Mouse (Mus musculus) forebrain, embryonic 12.5 days (tissue): ENCODE data around the gene Mtx3. TPM values are rescaled to one million over a fixed set of nuclear protein-coding genes. Genes with fewer than 3 reads are reported as not detected.
"Not testable (repeated sequence)": the region's sequence is repeated elsewhere in the genome, so short reads cannot be mapped to it uniquely, and the experiment has no call there.

Experiments used
- ATAC-seq: fragments of 200-750 bp; cut with Nextera tagmentation; 2 replicates; pipeline ENCODE4 v1.8.0; 2017; ENCODE audit warnings: moderate TSS enrichment; ENCODE audit not compliant: low FRiP score
- H3K27ac ChIP-seq: fragments of 300-500 bp; sonication (generic); 2 replicates; pipeline ENCODE4 v1.5.1; 2016; ENCODE audit warnings: mild to moderate bottlenecking
- H3K27me3 ChIP-seq: fragments of 300-500 bp; sonication (generic); 2 replicates; pipeline ENCODE4 v1.6.1; 2016; ENCODE audit warnings: mild to moderate bottlenecking
- H3K36me3 ChIP-seq: fragments of 300-500 bp; sonication (generic); replicated peaks from 2 replicates; pipeline ENCODE4 v1.6.1; 2016; ENCODE audit warnings: mild to moderate bottlenecking
- H3K4me1 ChIP-seq: fragments of 300-500 bp; sonication (generic); 2 replicates; pipeline ENCODE4 v1.6.1; 2016
- H3K4me2 ChIP-seq: fragments of 300-500 bp; sonication (generic); 2 replicates; pipeline ENCODE4 v1.6.1; 2016; ENCODE audit warnings: mild to moderate bottlenecking, moderate library complexity
- H3K4me3 ChIP-seq: fragments of 300-500 bp; sonication (generic); replicated peaks from 2 replicates; pipeline ENCODE4 v1.5.1; 2016; ENCODE audit warnings: mild to moderate bottlenecking
- H3K9ac ChIP-seq: fragments of 300-500 bp; sonication (generic); 2 replicates; pipeline ENCODE4 v1.6.1; 2016; ENCODE audit warnings: mild to moderate bottlenecking
- H3K9me3 ChIP-seq: fragments of 300-500 bp; sonication (generic); 2 replicates; pipeline ENCODE4 v1.6.1; 2016
- WGBS: fragments of 180-500 bp; shearing (Covaris S2); methylation state at CpG from one replicate; pipeline ENCODE4 v1.1.7; 2016; 5-methylcytosine and 5-hydroxymethylcytosine counted together
- polyA plus RNA-seq: library from polyadenylated mRNA; unstranded; fragments of >200 nt; fragmentation: Nextera tagmentation; extraction: Ambion mirVana; gene quantifications from 2 replicates; pipeline ENCODE4 v1.2.1, GENCODE M21; 2016

Mtx3 gene
- 3.8 and 5.2 TPM in 2 replicates for polyA plus RNA-seq

DNA sequence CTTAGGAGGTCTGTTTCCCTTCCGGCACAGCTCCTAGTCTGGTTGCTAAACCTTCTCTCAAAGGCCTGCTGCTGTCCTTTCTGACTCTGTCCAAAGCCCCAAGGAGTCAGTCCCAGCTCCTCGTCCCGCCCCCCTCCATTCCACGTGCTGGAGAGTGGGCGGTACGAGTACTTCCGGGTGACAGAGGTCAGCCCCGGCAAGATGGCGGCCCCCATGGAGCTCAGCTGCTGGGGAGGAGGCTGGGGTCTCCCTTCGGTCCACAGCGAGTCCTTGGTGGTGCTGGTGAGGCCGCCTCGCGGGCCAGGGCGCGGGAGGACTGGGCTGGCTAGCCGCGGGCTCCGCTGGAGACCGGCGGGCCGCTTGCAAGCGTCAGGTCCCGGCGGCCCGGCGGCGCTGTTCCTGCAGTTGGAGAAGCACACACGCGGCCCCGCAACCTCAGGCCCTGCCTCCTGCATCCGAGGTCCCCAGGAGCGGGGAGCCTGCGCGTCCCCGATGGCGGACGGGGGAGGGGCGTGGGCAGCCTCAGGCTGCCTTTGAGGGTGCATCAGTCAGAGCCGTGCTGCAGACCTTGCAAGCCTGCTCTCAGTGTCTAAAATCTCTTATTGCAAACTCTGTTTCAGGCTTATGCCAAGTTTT is at the start of gene Mtx3:
TSS of gene Mtx3 (plus strand) at position 175 of the 636 bp plus-strand sequence.
- Histone ChIP-seq H3K36me3 (peaks cover 25% of the 10 kb centered on the region), H3K4me3 (peak within 1 kb of the TSS; percentile 82), H3K9me3 (no peaks in the 10 kb centered on the region), H3K27me3 (no peaks in the 10 kb centered on the region), H3K4me2 (peak within 1 kb of the TSS; percentile 72), H3K4me1 (peaks cover 6% of the 10 kb centered on the region), H3K9ac (peak within 1 kb of the TSS; percentile 72), H3K27ac (peak within 1 kb of the TSS; percentile 87)
- 2% methylated on average over 33 of the region's 40 CpGs for WGBS
- ATAC-seq = peak; percentile 99

DNA sequence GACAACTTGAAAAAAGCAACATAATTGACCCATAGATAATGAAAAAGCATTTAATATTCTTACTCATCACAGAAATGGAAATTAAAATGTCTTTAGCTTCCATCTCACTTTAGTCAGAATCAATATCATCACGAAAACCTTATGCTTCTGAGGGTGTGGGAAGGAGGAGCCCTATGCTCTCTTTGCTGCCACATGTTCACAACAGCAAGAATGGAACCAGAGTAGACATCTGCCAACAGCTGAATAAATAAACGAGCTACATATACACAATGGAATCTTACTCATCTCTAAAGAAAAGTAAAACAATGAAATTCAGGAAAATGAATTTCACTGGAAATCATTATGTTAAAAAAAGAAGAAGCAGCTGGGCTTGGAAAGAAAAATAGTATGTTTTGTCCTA is 45.7 kb upstream of the Mtx3 start:
- peaks cover 18% of the 10 kb centered on the region for H3K4me1 ChIP-seq
- H3K9ac ChIP-seq = no peak overlapping the region
- no peaks in the 10 kb centered on the region for H3K36me3 ChIP-seq
- 81% methylated on average over 2 of the region's 2 CpGs for WGBS
- no peak overlapping the region for H3K27ac ChIP-seq
- H3K27me3 ChIP-seq = peaks cover 29% of the 10 kb centered on the region
- H3K4me2 ChIP-seq = no peak overlapping the region
- no peaks in the 10 kb centered on the region for H3K9me3 ChIP-seq
- ATAC-seq = no peak
- H3K4me3 ChIP-seq = no peak overlapping the region

DNA sequence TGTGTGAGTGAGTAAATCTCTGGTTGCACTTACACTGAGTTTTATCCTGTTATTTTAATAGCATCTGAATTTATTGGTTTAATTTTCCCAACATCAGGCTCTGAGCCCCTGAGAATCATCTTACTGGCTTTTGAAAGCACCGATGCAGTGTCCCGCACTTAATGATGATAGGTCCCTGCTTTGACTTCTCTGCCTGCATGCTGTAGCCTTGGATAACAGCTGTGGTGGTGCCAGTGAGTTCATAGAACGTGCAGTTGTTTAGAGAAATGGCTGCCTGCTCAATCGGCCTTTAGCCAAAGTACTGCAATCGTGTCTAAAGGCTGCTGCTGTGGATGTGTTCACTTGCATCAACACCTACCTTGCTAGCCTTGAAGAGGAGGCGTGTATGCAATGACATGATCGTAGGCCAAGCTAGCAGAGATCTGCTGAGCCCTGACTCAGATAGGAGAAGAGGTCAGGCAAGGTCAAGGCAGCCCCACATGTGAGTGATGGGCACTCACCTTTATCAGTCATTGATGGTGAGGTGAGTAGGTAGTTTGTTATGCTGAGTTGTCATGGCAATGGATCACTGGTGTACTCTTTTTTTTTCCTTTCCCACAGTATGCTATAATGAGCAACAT is 45.1 kb upstream of the Mtx3 start:
- H3K36me3 ChIP-seq = no peaks in the 10 kb centered on the region
- H3K27me3 ChIP-seq = peaks cover 24% of the 10 kb centered on the region
- peaks cover 16% of the 10 kb centered on the region for H3K4me1 ChIP-seq
- no peak for ATAC-seq
- 93% methylated on average over 7 of the region's 7 CpGs for WGBS
- H3K4me2 ChIP-seq = no peak overlapping the region
- H3K4me3 ChIP-seq = no peak overlapping the region
- no peaks in the 10 kb centered on the region for H3K9me3 ChIP-seq
- no peak overlapping the region for H3K9ac ChIP-seq
- no peak overlapping the region for H3K27ac ChIP-seq

DNA sequence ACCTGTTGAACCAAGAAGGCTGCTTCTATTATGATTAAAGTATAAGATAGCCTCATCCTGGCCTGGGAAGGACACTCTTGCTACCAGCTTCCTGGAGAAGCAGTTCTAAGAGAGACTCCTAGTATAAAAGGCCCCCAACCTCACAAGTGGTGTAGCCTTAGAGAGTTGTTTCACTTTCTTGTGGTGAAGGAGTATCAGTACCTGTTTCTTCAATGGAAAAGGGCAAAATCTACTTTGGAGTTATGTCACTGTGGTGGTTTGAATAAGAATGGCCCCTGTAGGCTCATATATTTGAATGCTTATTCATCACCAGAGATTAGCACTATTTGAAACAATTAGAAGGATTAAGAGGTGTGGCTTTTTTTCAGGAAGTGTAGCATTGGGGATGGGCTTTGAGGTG is 37.8 kb upstream of the Mtx3 start:
- ATAC-seq = no peak
- no peak overlapping the region for H3K4me2 ChIP-seq
- no peaks in the 10 kb centered on the region for H3K9me3 ChIP-seq
- H3K27ac ChIP-seq = no peak overlapping the region
- H3K36me3 ChIP-seq = no peaks in the 10 kb centered on the region
- no peaks in the 10 kb centered on the region for H3K27me3 ChIP-seq
- no peak overlapping the region for H3K9ac ChIP-seq
- no peak overlapping the region for H3K4me3 ChIP-seq
- H3K4me1 ChIP-seq = 0 out of 2 replicates have a peak, but pooled peaks cover 3% of the 10 kb centered on the region

DNA sequence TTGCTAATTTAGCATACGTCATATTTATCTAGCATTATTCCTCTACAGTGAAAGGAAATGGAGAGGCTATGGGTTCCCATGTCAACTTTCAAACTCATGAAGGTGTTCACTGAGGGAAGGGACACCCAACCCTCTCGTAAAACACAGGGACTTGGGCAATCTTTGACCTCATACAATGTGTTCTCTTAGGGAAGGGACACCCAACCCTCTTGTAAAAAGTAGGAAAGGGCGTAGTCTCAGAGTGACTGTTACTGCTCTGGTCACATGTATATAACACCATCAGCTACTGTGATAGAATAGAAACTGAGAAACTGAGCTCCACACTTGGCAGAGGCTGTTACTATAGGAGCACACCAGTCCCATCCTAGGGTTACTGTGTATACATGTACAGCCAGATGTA is 36.7 kb upstream of the Mtx3 start:
- H3K9me3 ChIP-seq = no peaks in the 10 kb centered on the region
- no peak overlapping the region for H3K4me3 ChIP-seq
- no peak overlapping the region for H3K4me2 ChIP-seq
- H3K9ac ChIP-seq = no peak overlapping the region
- H3K4me1 ChIP-seq = no peaks in the 10 kb centered on the region
- H3K36me3 ChIP-seq = no peaks in the 10 kb centered on the region
- no peak overlapping the region for H3K27ac ChIP-seq
- no peaks in the 10 kb centered on the region for H3K27me3 ChIP-seq
- WGBS = 93% methylated on average over 3 of the region's 3 CpGs
- ATAC-seq = no peak

DNA sequence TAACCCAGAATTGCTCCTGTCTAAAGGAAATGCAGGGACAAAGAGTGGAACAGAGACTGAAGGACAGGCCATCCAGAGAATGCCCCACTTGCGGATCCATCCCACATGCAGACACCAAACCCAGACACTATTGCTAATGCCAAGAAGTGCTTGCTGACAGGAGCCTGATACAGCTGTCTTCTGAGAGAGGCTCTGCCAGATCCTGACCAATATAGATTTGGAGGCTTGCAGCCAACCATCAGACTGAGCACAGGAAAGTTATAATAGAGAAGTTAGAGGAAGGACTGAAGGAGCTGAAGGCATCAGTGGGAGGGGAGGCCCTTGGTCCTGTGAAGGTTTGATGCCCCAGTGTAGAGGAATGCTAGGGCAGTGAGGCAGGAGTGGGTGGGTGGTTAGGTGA is 34.0 kb upstream of the Mtx3 start:
- H3K9me3 ChIP-seq, H3K27ac ChIP-seq, H3K4me1 ChIP-seq, H3K36me3 ChIP-seq, ATAC-seq, H3K9ac ChIP-seq, H3K4me2 ChIP-seq, H3K27me3 ChIP-seq, H3K4me3 ChIP-seq: not testable (repeated sequence)
- WGBS = 85% methylated on average over 1 of the region's 1 CpGs

DNA sequence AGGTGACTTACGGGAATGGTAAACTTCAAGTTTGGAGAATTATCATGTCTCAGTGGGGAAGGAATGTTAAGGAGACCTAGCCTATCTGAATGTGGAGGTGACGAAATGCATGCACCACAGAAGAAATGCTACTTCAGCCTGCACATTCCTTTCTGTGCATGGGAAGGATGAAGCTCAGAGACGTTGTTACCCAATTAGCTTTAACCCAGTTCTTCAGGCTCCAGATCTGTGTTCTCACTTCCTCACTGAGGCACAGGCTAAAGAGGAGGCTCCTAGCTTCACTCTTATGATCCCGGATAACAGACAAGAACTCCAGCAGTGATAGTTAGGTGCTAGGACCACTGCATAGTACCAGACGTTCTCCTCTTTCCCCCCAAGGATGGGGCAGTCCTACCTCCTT is 28.2 kb upstream of the Mtx3 start:
- Histone ChIP-seq H3K9ac (no peak overlapping the region), H3K4me3 (no peak overlapping the region), H3K36me3 (no peaks in the 10 kb centered on the region), H3K9me3 (no peaks in the 10 kb centered on the region), H3K27me3 (no peaks in the 10 kb centered on the region), H3K27ac (no peak overlapping the region), H3K4me2 (no peak overlapping the region), H3K4me1 (no peaks in the 10 kb centered on the region)
- 86% methylated on average over 5 of the region's 5 CpGs for WGBS
- ATAC-seq = no peak

DNA sequence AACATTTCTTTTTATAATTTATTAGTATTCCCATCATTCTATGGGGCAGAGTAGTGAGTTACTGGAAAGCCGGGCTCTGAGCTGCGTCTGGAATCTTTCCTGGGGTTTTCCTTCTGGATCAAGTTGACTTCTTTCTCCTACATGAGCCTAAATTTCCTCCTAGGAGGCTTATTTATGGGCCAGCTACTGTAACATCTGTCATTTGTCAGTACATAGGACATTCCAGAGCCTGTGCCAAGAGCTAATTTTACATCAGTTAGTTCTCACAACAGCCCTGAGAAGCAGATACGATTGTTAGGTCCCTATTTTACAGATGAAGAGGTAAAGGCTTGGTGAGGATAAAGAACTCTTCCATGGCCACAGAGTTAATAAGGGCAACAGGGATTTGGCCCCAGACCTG is 27.2 kb upstream of the Mtx3 start:
- Histone ChIP-seq H3K27me3 (no peaks in the 10 kb centered on the region), H3K4me2 (no peak overlapping the region), H3K27ac (no peak overlapping the region), H3K9me3 (no peaks in the 10 kb centered on the region), H3K4me3 (no peak overlapping the region), H3K9ac (no peak overlapping the region), H3K4me1 (no peaks in the 10 kb centered on the region), H3K36me3 (no peaks in the 10 kb centered on the region)
- WGBS = 92% methylated on average over 3 of the region's 3 CpGs
- ATAC-seq = no peak

DNA sequence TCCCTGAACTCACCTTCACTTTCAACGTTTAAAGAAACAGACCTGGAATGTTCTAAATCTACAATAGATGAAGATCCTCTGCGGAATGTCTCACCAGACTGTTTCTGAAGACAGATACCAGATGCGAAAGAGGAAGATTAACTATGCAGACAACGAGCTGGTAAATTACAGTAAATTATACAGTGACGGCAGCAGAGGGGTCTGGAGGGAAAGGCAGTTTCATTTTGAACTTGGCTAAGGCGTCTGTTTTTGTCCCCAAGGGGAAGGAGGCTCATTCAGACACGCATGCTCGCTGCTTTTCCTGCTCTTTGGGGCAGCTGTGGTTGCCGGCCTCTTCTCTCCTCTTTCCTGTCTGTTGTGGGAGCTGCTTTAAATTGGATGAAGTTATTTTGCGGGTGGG is 15.7 kb upstream of the Mtx3 start:
- WGBS = 78% methylated on average over 10 of the region's 10 CpGs
- no peak for ATAC-seq
- no peak overlapping the region for H3K4me2 ChIP-seq
- no peak overlapping the region for H3K27ac ChIP-seq
- no peaks in the 10 kb centered on the region for H3K4me1 ChIP-seq
- no peaks in the 10 kb centered on the region for H3K9me3 ChIP-seq
- no peaks in the 10 kb centered on the region for H3K27me3 ChIP-seq
- H3K4me3 ChIP-seq = no peak overlapping the region
- no peaks in the 10 kb centered on the region for H3K36me3 ChIP-seq
- H3K9ac ChIP-seq = no peak overlapping the region

DNA sequence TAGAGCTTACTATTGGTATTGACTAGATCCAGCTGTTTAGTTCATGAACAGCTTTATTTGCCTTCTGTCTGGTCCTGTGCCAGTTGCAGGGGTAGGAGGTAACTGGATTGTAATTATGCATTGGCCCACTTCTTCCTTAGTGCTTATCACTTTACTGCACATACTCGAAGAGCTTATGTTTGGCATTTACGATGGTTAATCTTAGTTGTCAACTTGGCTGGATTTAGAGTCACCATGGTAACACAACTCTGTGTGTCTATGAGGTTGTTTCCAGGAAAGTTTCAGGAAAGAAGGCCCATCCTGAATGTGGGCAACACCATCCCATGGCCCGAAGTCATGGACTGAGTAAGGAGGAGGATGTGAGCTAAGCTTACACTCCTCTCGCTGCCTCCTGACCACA is 11.4 kb upstream of the Mtx3 start:
- ATAC-seq = no peak
- Histone ChIP-seq H3K36me3 (no peaks in the 10 kb centered on the region), H3K27ac (no peak overlapping the region), H3K4me1 (no peaks in the 10 kb centered on the region), H3K27me3 (no peaks in the 10 kb centered on the region), H3K4me3 (no peak overlapping the region), H3K9me3 (no peaks in the 10 kb centered on the region), H3K9ac (no peak overlapping the region), H3K4me2 (no peak overlapping the region)
- WGBS = 98% methylated on average over 4 of the region's 4 CpGs

DNA sequence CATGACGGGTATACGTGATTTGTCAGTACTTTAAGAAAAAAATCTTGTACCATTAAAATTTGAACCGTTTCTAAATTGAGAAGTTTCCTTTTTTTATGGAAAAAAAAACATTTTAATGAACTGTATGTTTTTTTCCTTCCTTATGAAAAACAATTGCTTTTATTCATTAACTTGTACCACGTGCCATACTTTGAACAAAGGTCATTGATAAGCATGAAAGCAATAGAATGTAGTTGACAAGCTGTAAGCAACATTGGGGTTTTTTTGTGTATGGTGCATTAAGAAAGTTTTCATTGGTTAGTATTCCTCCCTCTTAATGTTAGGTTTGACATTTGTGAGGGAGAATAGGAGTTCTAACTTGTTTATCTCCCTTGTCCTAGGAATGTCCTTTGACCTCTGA is 1.9 kb downstream of the Mtx3 start:
- Histone ChIP-seq H3K27me3 (no peaks in the 10 kb centered on the region), H3K9ac (no peak overlapping the region), H3K4me3 (no peak overlapping the region), H3K36me3 (peaks cover 39% of the 10 kb centered on the region), H3K4me2 (no peak overlapping the region), H3K9me3 (no peaks in the 10 kb centered on the region), H3K4me1 (peaks cover 6% of the 10 kb centered on the region), H3K27ac (no peak overlapping the region)
- WGBS = 93% methylated on average over 4 of the region's 4 CpGs
- ATAC-seq = no peak

DNA sequence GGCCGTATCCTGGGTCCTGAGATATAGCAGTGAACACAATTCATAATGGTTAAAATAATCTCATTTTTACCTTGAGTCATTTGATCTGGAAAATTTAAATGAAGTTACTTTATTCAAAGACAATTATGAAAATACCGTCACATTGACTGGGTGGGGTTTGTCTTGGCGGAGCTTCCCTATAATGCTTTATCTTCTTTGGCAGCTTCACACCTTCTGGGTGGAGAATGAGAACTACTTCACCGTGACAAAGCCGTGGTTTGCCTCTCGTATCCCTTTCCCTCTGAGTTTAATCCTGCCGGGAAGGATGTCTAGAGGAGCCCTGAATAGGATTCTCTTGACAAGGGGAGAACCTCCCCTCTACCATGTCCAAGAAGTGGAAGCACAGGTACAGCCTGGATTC is 2.8 kb downstream of the Mtx3 start:
- WGBS = 90% methylated on average over 7 of the region's 7 CpGs
- ATAC-seq = no peak
- H3K36me3 ChIP-seq = peaks cover 39% of the 10 kb centered on the region
- peaks cover 6% of the 10 kb centered on the region for H3K4me1 ChIP-seq
- no peaks in the 10 kb centered on the region for H3K27me3 ChIP-seq
- H3K4me3 ChIP-seq = no peak overlapping the region
- H3K4me2 ChIP-seq = no peak overlapping the region
- H3K27ac ChIP-seq = no peak overlapping the region
- no peaks in the 10 kb centered on the region for H3K9me3 ChIP-seq
- no peak overlapping the region for H3K9ac ChIP-seq

DNA sequence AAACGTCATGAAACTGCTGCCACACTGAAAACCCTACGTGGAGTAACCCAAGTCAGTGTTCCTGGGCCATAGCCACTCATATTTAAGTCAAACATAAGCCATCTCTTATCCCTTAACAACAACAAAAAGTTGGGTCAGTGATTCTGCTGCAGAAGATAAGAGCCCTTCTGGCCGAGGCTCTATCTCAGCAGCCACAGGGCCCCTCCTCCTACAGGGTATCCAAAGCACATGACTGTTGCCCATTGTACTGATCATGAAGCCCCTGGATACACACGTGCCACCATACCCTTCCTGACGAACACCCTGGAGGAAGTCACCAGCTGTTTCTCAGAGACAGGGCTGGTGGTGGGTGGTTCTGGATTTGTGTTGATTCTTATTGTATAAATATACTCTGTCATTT is 3.4 kb downstream of the Mtx3 start:
- 82% methylated on average over 5 of the region's 5 CpGs for WGBS

More for the DNA sequence above, 3.4 kb downstream of the Mtx3 start:
- Histone ChIP-seq H3K4me3 (no peak overlapping the region), H3K9me3 (no peaks in the 10 kb centered on the region), H3K9ac (no peak overlapping the region), H3K27me3 (no peaks in the 10 kb centered on the region), H3K4me1 (peaks cover 6% of the 10 kb centered on the region), H3K27ac (no peak overlapping the region), H3K36me3 (peaks cover 42% of the 10 kb centered on the region), H3K4me2 (no peak overlapping the region)
- ATAC-seq = no peak
